Mouse (Mus musculus) forebrain, embryonic 16.5 days (tissue): ENCODE data around the gene Trex1. TPM values are rescaled to one million over a fixed set of nuclear protein-coding genes. Genes with fewer than 3 reads are reported as not detected.
A peak's percentile ranks its signal among the peaks of the same experiment; 100 is the strongest.

Experiments used
- ATAC-seq: fragments of 200-750 bp; cut with Nextera tagmentation; 2 replicates; pipeline ENCODE4 v1.8.0; 2017; ENCODE audit warnings: mild to moderate bottlenecking, moderate library complexity
- H3K27ac ChIP-seq: fragments of 300-500 bp; sonication (generic); 2 replicates; pipeline ENCODE4 v1.5.1; 2014; ENCODE audit warnings: low read length, control low read depth
- H3K27me3 ChIP-seq: fragments of 300-500 bp; sonication (generic); replicated peaks from 2 replicates; pipeline ENCODE4 v1.6.1; 2014; ENCODE audit warnings: low read length; ENCODE audit not compliant: control insufficient read depth, insufficient read depth
- H3K36me3 ChIP-seq: fragments of 300-500 bp; sonication (generic); 2 replicates; pipeline ENCODE4 v1.6.1; 2014; ENCODE audit not compliant: control insufficient read depth, insufficient read depth
- H3K4me1 ChIP-seq: fragments of 300-500 bp; sonication (generic); replicated peaks from 2 replicates; pipeline ENCODE4 v1.6.1; 2014; ENCODE audit warnings: low read length; ENCODE audit not compliant: control insufficient read depth, insufficient read depth
- H3K4me2 ChIP-seq: fragments of 300-500 bp; sonication (generic); 2 replicates; pipeline ENCODE4 v1.6.1; 2014; ENCODE audit warnings: mild to moderate bottlenecking, low read length, control low read depth
- H3K4me3 ChIP-seq: fragments of 300-500 bp; sonication (generic); replicated peaks from 2 replicates; pipeline ENCODE4 v1.5.1; 2014; ENCODE audit warnings: mild to moderate bottlenecking, low read length, control low read depth
- H3K9ac ChIP-seq: fragments of 300-500 bp; sonication (generic); replicated peaks from 2 replicates; pipeline ENCODE4 v1.6.1; 2014; ENCODE audit warnings: low read depth, low read length, control low read depth
- H3K9me3 ChIP-seq: fragments of 300-500 bp; sonication (generic); 2 replicates; pipeline ENCODE4 v1.6.1; 2016; ENCODE audit warnings: low read length; ENCODE audit not compliant: control insufficient read depth
- WGBS: fragments of 180-500 bp; shearing (Covaris S2); extraction: QIAGEN DNeasy Blood & Tissue Kit; methylation state at CpG from one replicate; pipeline ENCODE4 v1.1.7; 2014; 5-methylcytosine and 5-hydroxymethylcytosine counted together
- polyA plus RNA-seq: library from polyadenylated mRNA; unstranded; fragments of >200 nt; fragmentation: Nextera tagmentation; extraction: Ambion mirVana; gene quantifications from 2 replicates; pipeline ENCODE4 v1.2.1, GENCODE M21; 2015

Gene Trex1
- polyA plus RNA-seq, 1 experiment from 2014 or later: 17.9 TPM

- no peaks in the 10 kb centered on the region for H3K27me3 ChIP-seq
- no peak overlapping the region; the same call in 1 of the 2 replicates for H3K9ac ChIP-seq
- H3K4me1 ChIP-seq: peaks cover 41% of the 10 kb centered on the region
- H3K4me3 ChIP-seq: peak overlapping the region; percentile 70; the same call in 1 of the 2 replicates
- ATAC-seq: no peak
- H3K4me2 ChIP-seq: peak overlapping the region; percentile 95
- peak overlapping the region; percentile 100 for H3K27ac ChIP-seq
- H3K9me3 ChIP-seq: no peaks in the 10 kb centered on the region
- peaks cover 9% of the 10 kb centered on the region for H3K36me3 ChIP-seq
- WGBS: 49% methylated on average over 6 of the region's 6 CpGs
Observed at GRCm38 (mm10) chr9:109098969-109099368, 39.4 kb upstream of the Trex1 start.

GRCm38 (mm10) chr9:109098366-109098765 is 38.8 kb upstream of the Trex1 start:
- no peaks in the 10 kb centered on the region for H3K27me3 ChIP-seq
- H3K4me2 ChIP-seq: peak overlapping the region; percentile 95
- H3K4me3 ChIP-seq: peak overlapping the region; percentile 70
- H3K9ac ChIP-seq: peak overlapping the region; percentile 34
- ATAC-seq: no peak
- H3K36me3 ChIP-seq: peaks cover 9% of the 10 kb centered on the region
- H3K27ac ChIP-seq: peak overlapping the region; percentile 100
- 82% methylated on average over 8 of the region's 8 CpGs for WGBS
- H3K9me3 ChIP-seq: no peaks in the 10 kb centered on the region
- H3K4me1 ChIP-seq: peaks cover 44% of the 10 kb centered on the region

- peak overlapping the region; percentile 100 for H3K27ac ChIP-seq
- peak overlapping the region; percentile 70 for H3K4me3 ChIP-seq
- 39% methylated on average over 5 of the region's 5 CpGs for WGBS
- ATAC-seq: peak; percentile 14
- H3K36me3 ChIP-seq: peaks cover 9% of the 10 kb centered on the region
- H3K9me3 ChIP-seq: no peaks in the 10 kb centered on the region
- H3K4me1 ChIP-seq: peaks cover 46% of the 10 kb centered on the region
- peak overlapping the region; percentile 34 for H3K9ac ChIP-seq
- H3K4me2 ChIP-seq: peak overlapping the region; percentile 95
- no peaks in the 10 kb centered on the region for H3K27me3 ChIP-seq
Observed at GRCm38 (mm10) chr9:109097831-109098230, 38.3 kb upstream of the Trex1 start.

- Histone ChIP-seq H3K4me2 (peak overlapping the region; percentile 95), H3K27me3 (no peaks in the 10 kb centered on the region), H3K36me3 (peaks cover 6% of the 10 kb centered on the region), H3K4me1 (peaks cover 46% of the 10 kb centered on the region), H3K9me3 (no peaks in the 10 kb centered on the region), H3K4me3 (peak overlapping the region; percentile 70), H3K27ac (peak overlapping the region; percentile 100), H3K9ac (peak overlapping the region; percentile 93)
- no peak for ATAC-seq
- 4% methylated on average over 6 of the region's 6 CpGs for WGBS
Observed at GRCm38 (mm10) chr9:109097291-109097690, 37.8 kb upstream of the Trex1 start.

GRCm38 (mm10) chr9:109096856-109097255 is 37.3 kb upstream of the Trex1 start:
- ATAC-seq: no peak
- H3K27me3 ChIP-seq: no peaks in the 10 kb centered on the region
- H3K36me3 ChIP-seq: 0 out of 2 replicates have a peak, but pooled peaks cover 2% of the 10 kb centered on the region
- peak overlapping the region; percentile 70 for H3K4me3 ChIP-seq
- H3K9me3 ChIP-seq: no peaks in the 10 kb centered on the region
- WGBS: 9% methylated on average over 6 of the region's 6 CpGs
- peak overlapping the region; percentile 93 for H3K9ac ChIP-seq
- peak overlapping the region; percentile 100 for H3K27ac ChIP-seq
- H3K4me2 ChIP-seq: peak overlapping the region; percentile 95
- H3K4me1 ChIP-seq: peaks cover 46% of the 10 kb centered on the region

- peak overlapping the region; percentile 93 for H3K9ac ChIP-seq
- H3K4me1 ChIP-seq: peaks cover 46% of the 10 kb centered on the region
- ATAC-seq: peak; percentile 21
- H3K27ac ChIP-seq: peak overlapping the region; percentile 100
- no peaks in the 10 kb centered on the region for H3K27me3 ChIP-seq
- no peaks in the 10 kb centered on the region for H3K9me3 ChIP-seq
- WGBS: 1% methylated on average over 9 of the region's 9 CpGs
- 0 out of 2 replicates have a peak, but pooled peaks cover 2% of the 10 kb centered on the region for H3K36me3 ChIP-seq
- peak overlapping the region; percentile 95 for H3K4me2 ChIP-seq
- H3K4me3 ChIP-seq: peak overlapping the region; percentile 70
Observed at GRCm38 (mm10) chr9:109096251-109096661, 36.7 kb upstream of the Trex1 start.

GRCm38 (mm10) chr9:109095137-109095982 is 35.8 kb upstream of the Trex1 start, which contains the start of gene Plxnb1:
Plxnb1 (plus strand) TSS chr9:109095389.
- Histone ChIP-seq H3K9me3 (no peaks in the 10 kb centered on the region), H3K4me1 (peaks cover 46% of the 10 kb centered on the region), H3K4me2 (peak within 1 kb of the TSS; percentile 95), H3K27me3 (no peaks in the 10 kb centered on the region), H3K4me3 (peak within 1 kb of the TSS; percentile 70), H3K9ac (peak within 1 kb of the TSS; percentile 93), H3K27ac (peak within 1 kb of the TSS; percentile 100), H3K36me3 (0 out of 2 replicates have a peak, but pooled peaks cover 2% of the 10 kb centered on the region)
- 0% methylated on average over 88 of the region's 102 CpGs for WGBS
- ATAC-seq: peak; percentile 78

- Histone ChIP-seq H3K27ac (peak overlapping the region; percentile 100), H3K9ac (peak overlapping the region; percentile 93), H3K36me3 (no peaks in the 10 kb centered on the region), H3K4me2 (peak overlapping the region; percentile 95), H3K4me1 (peaks cover 46% of the 10 kb centered on the region), H3K4me3 (peak overlapping the region; percentile 70), H3K9me3 (no peaks in the 10 kb centered on the region), H3K27me3 (no peaks in the 10 kb centered on the region)
- ATAC-seq: no peak; the same call in 1 of the 2 replicates
- under 1% methylated on average over 21 of the region's 21 CpGs for WGBS
Observed at GRCm38 (mm10) chr9:109094553-109095136, 35.1 kb upstream of the Trex1 start.
